Mouse (Mus musculus) CH12.LX (cell line): ENCODE results near the gene Upp2.

ENCODE experiments used
- EP300 ChIP-seq: IDR thresholded peaks from 2 replicates; pipeline ENCODE4 v1.6.1; 2011; ENCODE audit warnings: low read length, improper control_type of control experiment
- MAFK ChIP-seq: IDR thresholded peaks from 2 replicates; pipeline ENCODE4 v1.6.1; 2011; ENCODE audit warnings: low read length, improper control_type of control experiment; ENCODE audit not compliant: insufficient replicate concordance
- USF1 ChIP-seq: IDR thresholded peaks from 2 replicates; pipeline ENCODE4 v1.6.1; 2014; ENCODE audit warnings: low read depth, mild to moderate bottlenecking, inconsistent platforms, low read length, improper control_type of control experiment

- no peak for TF ChIP-seq EP300
- TF ChIP-seq USF1 = no peak
- TF ChIP-seq MAFK = no peak
Measured at GRCm38 (mm10) chr2:58549960-58550359, 17.1 kb upstream of the Upp2 start.
